Mouse (Mus musculus): ENCODE data around the gene Zg16. TPM values are rescaled to one million over a fixed set of nuclear protein-coding genes. Genes with fewer than 3 reads are reported as not detected.
A peak's percentile ranks its signal among the peaks of the same experiment; 100 is the strongest.

Zg16 gene
- polyA plus RNA-seq, 1 experiment, result 0.31 TPM

- H3K27ac ChIP-seq (ENCODE audit: insufficient read depth, low read length), result no peak overlapping the region
- peak overlapping the region; percentile 24 for H3K4me3 ChIP-seq (ENCODE audit: insufficient read depth, low read length)
- no peaks in the 10 kb centered on the region for H3K4me1 ChIP-seq (ENCODE audit: control insufficient read depth, insufficient read depth, low read length)
- TF ChIP-seq CTCF (IDR thresholded peaks at IDR 0.05; ENCODE audit: extremely low read depth, insufficient read depth, low read length) (peak; percentile 75), POLR2A (IDR thresholded peaks at IDR 0.05; ENCODE audit: extremely low read depth, insufficient read depth, low read length) (no peak)
Observed at GRCm38 (mm10) chr7:127104560-127105332, 17.6 kb upstream of the Zg16 start.

GRCm38 (mm10) chr7:127103960-127104359 is 16.8 kb upstream of the Zg16 start:
- H3K4me3 ChIP-seq (ENCODE audit: insufficient read depth, low read length), result no peak overlapping the region
- H3K27ac ChIP-seq (ENCODE audit: insufficient read depth, low read length), result no peak overlapping the region
- no peak for TF ChIP-seq CTCF (IDR thresholded peaks at IDR 0.05; ENCODE audit: extremely low read depth, insufficient read depth, low read length)
- no peak for TF ChIP-seq POLR2A (IDR thresholded peaks at IDR 0.05; ENCODE audit: extremely low read depth, insufficient read depth, low read length)
- H3K4me1 ChIP-seq (ENCODE audit: control insufficient read depth, insufficient read depth, low read length), result no peaks in the 10 kb centered on the region

GRCm38 (mm10) chr7:127102148-127102547 is 15.0 kb upstream of the Zg16 start:
- Histone ChIP-seq H3K27ac (ENCODE audit: insufficient read depth, low read length) (no peak overlapping the region), H3K4me3 (ENCODE audit: insufficient read depth, low read length) (no peak overlapping the region), H3K4me1 (ENCODE audit: control insufficient read depth, insufficient read depth, low read length) (no peaks in the 10 kb centered on the region)
- TF ChIP-seq POLR2A (IDR thresholded peaks at IDR 0.05; ENCODE audit: extremely low read depth, insufficient read depth, low read length) (no peak), CTCF (IDR thresholded peaks at IDR 0.05; ENCODE audit: extremely low read depth, insufficient read depth, low read length) (no peak)

- Histone ChIP-seq H3K27ac (ENCODE audit: insufficient read depth, low read length) (no peak overlapping the region), H3K4me1 (ENCODE audit: control insufficient read depth, insufficient read depth, low read length) (no peaks in the 10 kb centered on the region), H3K4me3 (ENCODE audit: insufficient read depth, low read length) (no peak overlapping the region)
- TF ChIP-seq CTCF (IDR thresholded peaks at IDR 0.05; ENCODE audit: extremely low read depth, insufficient read depth, low read length) (no peak), POLR2A (IDR thresholded peaks at IDR 0.05; ENCODE audit: extremely low read depth, insufficient read depth, low read length) (no peak)
Observed at GRCm38 (mm10) chr7:127101451-127102016, 14.4 kb upstream of the Zg16 start.

- Histone ChIP-seq H3K27ac (ENCODE audit: insufficient read depth, low read length) (no peak overlapping the region), H3K4me1 (ENCODE audit: control insufficient read depth, insufficient read depth, low read length) (no peaks in the 10 kb centered on the region), H3K4me3 (ENCODE audit: insufficient read depth, low read length) (no peak overlapping the region)
- TF ChIP-seq CTCF (IDR thresholded peaks at IDR 0.05; ENCODE audit: extremely low read depth, insufficient read depth, low read length) (no peak), POLR2A (IDR thresholded peaks at IDR 0.05; ENCODE audit: extremely low read depth, insufficient read depth, low read length) (no peak)
Observed at GRCm38 (mm10) chr7:127099528-127099927, 12.4 kb upstream of the Zg16 start.

GRCm38 (mm10) chr7:127098950-127099349 is 11.8 kb upstream of the Zg16 start:
- no peak overlapping the region for H3K4me3 ChIP-seq (ENCODE audit: insufficient read depth, low read length)
- no peak overlapping the region for H3K27ac ChIP-seq (ENCODE audit: insufficient read depth, low read length)
- no peak for TF ChIP-seq POLR2A (IDR thresholded peaks at IDR 0.05; ENCODE audit: extremely low read depth, insufficient read depth, low read length)
- TF ChIP-seq CTCF (IDR thresholded peaks at IDR 0.05; ENCODE audit: extremely low read depth, insufficient read depth, low read length), result no peak

GRCm38 (mm10) chr7:127098521-127098920 is 11.4 kb upstream of the Zg16 start:
- H3K4me1 ChIP-seq (ENCODE audit: control insufficient read depth, insufficient read depth, low read length), result no peaks in the 10 kb centered on the region
- H3K27ac ChIP-seq (ENCODE audit: insufficient read depth, low read length), result no peak overlapping the region
- H3K4me3 ChIP-seq (ENCODE audit: insufficient read depth, low read length), result no peak overlapping the region
- TF ChIP-seq POLR2A (IDR thresholded peaks at IDR 0.05; ENCODE audit: extremely low read depth, insufficient read depth, low read length) (no peak), CTCF (IDR thresholded peaks at IDR 0.05; ENCODE audit: extremely low read depth, insufficient read depth, low read length) (no peak)

More at GRCm38 (mm10) chr7:127098950-127099349, 11.8 kb upstream of the Zg16 start:
- no peaks in the 10 kb centered on the region for H3K4me1 ChIP-seq (ENCODE audit: control insufficient read depth, insufficient read depth, low read length)

GRCm38 (mm10) chr7:127096456-127096855 is 9.3 kb upstream of the Zg16 start:
- Histone ChIP-seq H3K4me3 (ENCODE audit: insufficient read depth, low read length) (no peak overlapping the region), H3K4me1 (ENCODE audit: control insufficient read depth, insufficient read depth, low read length) (no peaks in the 10 kb centered on the region), H3K27ac (ENCODE audit: insufficient read depth, low read length) (peak overlapping the region; percentile 58; the same call in 1 of the 2 replicates)
- no peak for TF ChIP-seq CTCF (IDR thresholded peaks at IDR 0.05; ENCODE audit: extremely low read depth, insufficient read depth, low read length)
- TF ChIP-seq POLR2A (IDR thresholded peaks at IDR 0.05; ENCODE audit: extremely low read depth, insufficient read depth, low read length), result no peak

GRCm38 (mm10) chr7:127093914-127094313 is 6.8 kb upstream of the Zg16 start:
- H3K4me1 ChIP-seq (ENCODE audit: control insufficient read depth, insufficient read depth, low read length), result no peaks in the 10 kb centered on the region
- H3K4me3 ChIP-seq (ENCODE audit: insufficient read depth, low read length), result no peak overlapping the region
- H3K27ac ChIP-seq (ENCODE audit: insufficient read depth, low read length), result no peak overlapping the region
- TF ChIP-seq CTCF (IDR thresholded peaks at IDR 0.05; ENCODE audit: extremely low read depth, insufficient read depth, low read length), result no peak
- TF ChIP-seq POLR2A (IDR thresholded peaks at IDR 0.05; ENCODE audit: extremely low read depth, insufficient read depth, low read length), result no peak
